Mouse (Mus musculus) liver, adult 2 months (tissue): ENCODE measurements around the gene Gfra1. TPM values are rescaled to one million over a fixed set of nuclear protein-coding genes. Genes with fewer than 3 reads are reported as not detected.

ENCODE experiments used
- DNase-seq: peaks from one replicate; pipeline ENCODE4 v3.0.0-alpha.2; 2011; ENCODE audit warnings: low read depth, low spot score; ENCODE audit errors: extremely low read depth
- H3K27ac ChIP-seq: fragments of 200-500 bp; replicated peaks from 2 replicates; pipeline ENCODE4 v1.5.1; 2012; ENCODE audit warnings: low read depth, mild to moderate bottlenecking, control low read depth, inconsistent platforms, low read length; ENCODE audit not compliant: insufficient read depth
- H3K27me3 ChIP-seq: fragments of 200-500 bp; 2 replicates; pipeline ENCODE4 v1.6.1; 2012; ENCODE audit warnings: mild to moderate bottlenecking, moderate library complexity, low read length, inconsistent platforms; ENCODE audit not compliant: control insufficient read depth, insufficient read depth
- H3K36me3 ChIP-seq: fragments of 200-500 bp; 2 replicates; pipeline ENCODE4 v1.6.1; 2012; ENCODE audit warnings: low read length, inconsistent platforms; ENCODE audit not compliant: control insufficient read depth, insufficient read depth
- H3K4me1 ChIP-seq: fragments of 200-500 bp; 2 replicates; pipeline ENCODE4 v1.6.1; 2011; ENCODE audit warnings: low read length; ENCODE audit not compliant: control insufficient read depth, insufficient read depth
- H3K4me3 ChIP-seq: fragments of 200-500 bp; 2 replicates; pipeline ENCODE4 v1.5.1; 2011; ENCODE audit warnings: low read depth, mild to moderate bottlenecking, control low read depth, low read length, moderate library complexity; ENCODE audit not compliant: insufficient read depth
- H3K79me2 ChIP-seq: fragments of 200-500 bp; 2 replicates; pipeline ENCODE4 v1.6.1; 2012; ENCODE audit warnings: inconsistent platforms, mild to moderate bottlenecking, low read length, moderate library complexity; ENCODE audit not compliant: control insufficient read depth, insufficient read depth
- H3K9ac ChIP-seq: fragments of 200-500 bp; 2 replicates; pipeline ENCODE4 v1.6.1; 2012; ENCODE audit warnings: low read depth, mild to moderate bottlenecking, control low read depth, inconsistent platforms, low read length
- CTCF ChIP-seq: fragments of 200-500 bp; IDR thresholded peaks from 2 replicates; pipeline ENCODE4 v1.5.1; 2011; ENCODE audit warnings: low read depth, low read length, control low read depth
- POLR2A ChIP-seq: fragments of 200-500 bp; IDR thresholded peaks from 2 replicates; pipeline ENCODE4 v1.6.1; 2011; ENCODE audit warnings: low read length, control low read depth; ENCODE audit not compliant: insufficient read depth; ENCODE audit errors: extremely low read depth
- WGBS: fragments of 180-500 bp; shearing (Covaris S2); methylation state at CpG from one replicate; pipeline ENCODE4 v1.1.7; 2018; 5-methylcytosine and 5-hydroxymethylcytosine counted together
- polyA plus RNA-seq: library from polyadenylated mRNA; depleted of rRNA; stranded (reverse); fragments of >200 nt; gene quantifications from 2 replicates; pipeline ENCODE4 v1.2.3, GENCODE M21; 2012
- total RNA-seq: library from RNA; depleted of rRNA; stranded (reverse); fragments of >200 nt; gene quantifications from 2 replicates; pipeline ENCODE4 v1.2.3, GENCODE M21; 2014

Gfra1 gene
- total and polyA plus RNA-seq, 2 experiments: 38.9 to 101 TPM

GRCm38 (mm10) chr19:58474251-58474650 is 18.5 kb upstream of the Gfra1 start:
- Histone ChIP-seq H3K27ac (no peak overlapping the region), H3K9ac (no peak overlapping the region), H3K79me2 (no peaks in the 10 kb centered on the region), H3K4me1 (no peaks in the 10 kb centered on the region), H3K36me3 (no peaks in the 10 kb centered on the region), H3K4me3 (no peak overlapping the region), H3K27me3 (no peaks in the 10 kb centered on the region)
- WGBS: 94% methylated on average over 3 of the region's 3 CpGs
- no peak for DNase-seq
- TF ChIP-seq CTCF (no peak), POLR2A (no peak)

GRCm38 (mm10) chr19:58469421-58469820 is 13.7 kb upstream of the Gfra1 start:
- H3K4me1 ChIP-seq: no peaks in the 10 kb centered on the region
- peak; percentile 72 for DNase-seq
- TF ChIP-seq CTCF (peak; percentile 80), POLR2A (no peak)
- H3K27me3 ChIP-seq: no peaks in the 10 kb centered on the region; the same call in 1 of the 2 replicates
- no peaks in the 10 kb centered on the region for H3K36me3 ChIP-seq
- no peaks in the 10 kb centered on the region for H3K79me2 ChIP-seq
- H3K9ac ChIP-seq: no peak overlapping the region
- H3K4me3 ChIP-seq: no peak overlapping the region
- no peak overlapping the region for H3K27ac ChIP-seq
- 16% methylated on average over 12 of the region's 12 CpGs for WGBS

- no peaks in the 10 kb centered on the region; the same call in 1 of the 2 replicates for H3K27me3 ChIP-seq
- no peak overlapping the region for H3K9ac ChIP-seq
- TF ChIP-seq POLR2A (no peak), CTCF (no peak)
- no peaks in the 10 kb centered on the region for H3K4me1 ChIP-seq
- H3K36me3 ChIP-seq: no peaks in the 10 kb centered on the region
- H3K79me2 ChIP-seq: no peaks in the 10 kb centered on the region
- DNase-seq: no peak
- no peak overlapping the region for H3K4me3 ChIP-seq
- H3K27ac ChIP-seq: no peak overlapping the region
- 67% methylated on average over 2 of the region's 2 CpGs for WGBS
These were observed 12.6 kb upstream of the Gfra1 start for GRCm38 (mm10) chr19:58468331-58468730.

GRCm38 (mm10) chr19:58463755-58464154 is 8.0 kb upstream of the Gfra1 start:
- 90% methylated on average over 3 of the region's 3 CpGs for WGBS
- H3K27ac ChIP-seq: no peak overlapping the region
- no peak overlapping the region for H3K4me3 ChIP-seq
- no peaks in the 10 kb centered on the region; the same call in 1 of the 2 replicates for H3K27me3 ChIP-seq
- no peaks in the 10 kb centered on the region for H3K4me1 ChIP-seq
- no peak overlapping the region for H3K9ac ChIP-seq
- no peak for DNase-seq
- no peaks in the 10 kb centered on the region for H3K79me2 ChIP-seq
- TF ChIP-seq CTCF (no peak), POLR2A (no peak)
- no peaks in the 10 kb centered on the region for H3K36me3 ChIP-seq

- H3K4me1 ChIP-seq: peaks cover 4% of the 10 kb centered on the region; the same call in 1 of the 2 replicates
- H3K4me3 ChIP-seq: no peak overlapping the region
- WGBS: 83% methylated on average over 13 of the region's 13 CpGs
- no peaks in the 10 kb centered on the region for H3K27me3 ChIP-seq
- no peak for TF ChIP-seq POLR2A
- TF ChIP-seq CTCF: no peak
- no peaks in the 10 kb centered on the region for H3K36me3 ChIP-seq
- no peak for DNase-seq
- H3K79me2 ChIP-seq: no peaks in the 10 kb centered on the region
- no peak overlapping the region for H3K9ac ChIP-seq
- H3K27ac ChIP-seq: no peak overlapping the region
These were observed 4.8 kb upstream of the Gfra1 start for GRCm38 (mm10) chr19:58460361-58461022.

GRCm38 (mm10) chr19:58456491-58457061 is 867 bp upstream of the Gfra1 start:
- no peak overlapping the region; the same call in 1 of the 2 replicates for H3K4me3 ChIP-seq
- peaks cover 15% of the 10 kb centered on the region for H3K36me3 ChIP-seq
- H3K4me1 ChIP-seq: peaks cover 11% of the 10 kb centered on the region; the same call in 1 of the 2 replicates
- 0 out of 2 replicates have a peak, but pooled peaks have one; percentile 16 for TF ChIP-seq POLR2A
- TF ChIP-seq CTCF: no peak
- H3K27ac ChIP-seq: peak overlapping the region; percentile 96; the same call in 1 of the 2 replicates
- DNase-seq: peak; percentile 60
- H3K27me3 ChIP-seq: no peaks in the 10 kb centered on the region
- 7% methylated on average over 16 of the region's 16 CpGs for WGBS
- H3K79me2 ChIP-seq: peaks cover 12% of the 10 kb centered on the region; the same call in 1 of the 2 replicates
- H3K9ac ChIP-seq: 0 out of 2 replicates have a peak overlapping the region, but pooled peaks have one; percentile 6
